Mouse (Mus musculus): ENCODE results near the gene Tspan13. TPM values are rescaled to one million over a fixed set of nuclear protein-coding genes. Genes with fewer than 3 reads are reported as not detected.

The Tspan13 gene
- polyA plus RNA-seq, 1 experiment from 2014 or later: 134 TPM

- Histone ChIP-seq H3K4me1 (no peaks in the 10 kb centered on the region), H3K4me3 (replicated peaks) (no peak overlapping the region), H3K9me3 (no peaks in the 10 kb centered on the region), H3K27me3 (replicated peaks) (no peaks in the 10 kb centered on the region), H3K4me2 (0 out of 2 replicates have a peak overlapping the region, but pooled peaks have one; percentile 6), H3K9ac (no peak overlapping the region), H3K36me3 (no peaks in the 10 kb centered on the region), H3K27ac (0 out of 2 replicates have a peak overlapping the region, but pooled peaks have one; percentile 2)
- peak; percentile 43; the same call in 1 of the 2 replicates for ATAC-seq (ENCODE audit: insufficient read depth, low FRiP score, low read depth)
- WGBS: 46% methylated on average over 7 of the region's 7 CpGs
Measured at GRCm38 (mm10) chr12:35966098-35966767, 76.1 kb downstream of the Tspan13 start.

Other genes starting within 250 kb of the Tspan13 start
- 0.27 TPM in 2 replicates for gene Agr3, start 116.9 kb downstream of the Tspan13 start, polyA plus RNA-seq (2015; fragmentation: Nextera tagmentation; extraction: Ambion mirVana)
- gene Agr2, start 49.6 kb downstream of the Tspan13 start, polyA plus RNA-seq (2015; fragmentation: Nextera tagmentation; extraction: Ambion mirVana): 203 and 225 TPM in 2 replicates
- gene Ankmy2, start 114.6 kb upstream of the Tspan13 start, polyA plus RNA-seq (2015; fragmentation: Nextera tagmentation; extraction: Ambion mirVana): 41.3 and 42.4 TPM in 2 replicates
- gene Bzw2, start 115.6 kb upstream of the Tspan13 start, polyA plus RNA-seq (2015; fragmentation: Nextera tagmentation; extraction: Ambion mirVana): 179 and 201 TPM in 2 replicates
- not detected in 2 replicates for gene Lrrc72, start 210.9 kb upstream of the Tspan13 start, polyA plus RNA-seq (2015; fragmentation: Nextera tagmentation; extraction: Ambion mirVana)